Mouse (Mus musculus) pancreas, adult 10 weeks (tissue): Measurements from ENCODE around the gene Klhdc9. TPM values are rescaled to one million over a fixed set of nuclear protein-coding genes. Genes with fewer than 3 reads are reported as not detected.

Source experiments
- polyA plus RNA-seq: library from polyadenylated mRNA; stranded (reverse); fragments of 350-450 nt; fragmentation: Illumina TruSeq; extraction: RNeasy Lipid Tissue Mini Kit (QIAGEN cat#74804); gene quantifications from one replicate; pipeline ENCODE4 v1.2.3, GENCODE M21; 2015; ENCODE audit warnings: low read depth, low replicate concordance; ENCODE audit not compliant: insufficient read depth

Klhdc9 gene
- polyA plus RNA-seq: not detected

GRCm38 (mm10) chr1:171360656-171361055 is at the start of gene Klhdc9:
Gene Klhdc9 (minus strand): TSS chr1:171360798.

GRCm38 (mm10) chr1:171388376-171389102 is 27.9 kb upstream of the Klhdc9 start, which contains the start of gene Arhgap30:
Gene Arhgap30 (plus strand): TSS chr1:171388954.

GRCm38 (mm10) chr1:171369845-171370556 is 9.4 kb upstream of the Klhdc9 start, which contains the start of gene Nectin4:
Gene Nectin4 (plus strand): TSS chr1:171370099.

GRCm38 (mm10) chr1:171345225-171346094 is 15.1 kb downstream of the Klhdc9 start, which contains the start of the genes Nit1 and Pfdn2:
Gene Nit1 (minus strand): TSS chr1:171345646.
Gene Pfdn2 (plus strand): TSS chr1:171345670.

GRCm38 (mm10) chr1:171328839-171329432 is 31.7 kb downstream of the Klhdc9 start, which contains the start of gene Dedd:
Gene Dedd (plus strand): TSS chr1:171329145.

Other genes with a start within 250 kb of the Klhdc9 start
- gene Cfap126, start 246.9 kb downstream of the Klhdc9 start, polyA plus RNA-seq: 1.6 TPM
- 17.8 TPM for gene Sdhc, start 210.2 kb downstream of the Klhdc9 start, polyA plus RNA-seq
- gene Mpz, start 210.1 kb downstream of the Klhdc9 start, polyA plus RNA-seq: 1.4 TPM
- 10.0 TPM for gene Pcp4l1, start 164.5 kb downstream of the Klhdc9 start, polyA plus RNA-seq
- not detected for gene Nr1i3, start 146.8 kb downstream of the Klhdc9 start, polyA plus RNA-seq
- gene Tomm40l, start 138.3 kb downstream of the Klhdc9 start, polyA plus RNA-seq: 19.5 TPM
- gene Apoa2, start 135.7 kb downstream of the Klhdc9 start, polyA plus RNA-seq: not detected
- gene Fcer1g, start 126.4 kb downstream of the Klhdc9 start, polyA plus RNA-seq: 14.0 TPM
- gene Adamts4, start 110.4 kb downstream of the Klhdc9 start, polyA plus RNA-seq: 0.94 TPM
- gene Ndufs2, start 109.4 kb downstream of the Klhdc9 start, polyA plus RNA-seq: 77.8 TPM
- 14.4 TPM for gene B4galt3, start 90.5 kb downstream of the Klhdc9 start, polyA plus RNA-seq
- gene Ppox, start 79.6 kb downstream of the Klhdc9 start, polyA plus RNA-seq: 18.2 TPM
- 16.4 TPM for gene Usp21, start 72.8 kb downstream of the Klhdc9 start, polyA plus RNA-seq
- gene Ufc1, start 65.8 kb downstream of the Klhdc9 start, polyA plus RNA-seq: 42.1 TPM
- gene Dedd, start 31.7 kb downstream of the Klhdc9 start, polyA plus RNA-seq: 12.2 TPM
- 13.2 TPM for gene Nit1, start 15.2 kb downstream of the Klhdc9 start, polyA plus RNA-seq
- gene Pfdn2, start 15.1 kb downstream of the Klhdc9 start, polyA plus RNA-seq: 9.1 TPM
- 0.87 TPM for gene Nectin4, start 9.3 kb upstream of the Klhdc9 start, polyA plus RNA-seq
- gene Arhgap30, start 28.2 kb upstream of the Klhdc9 start, polyA plus RNA-seq: 1.7 TPM
- gene Usf1, start 50.5 kb upstream of the Klhdc9 start, polyA plus RNA-seq: 36.3 TPM
- 12.7 TPM for gene Tstd1, start 58.1 kb upstream of the Klhdc9 start, polyA plus RNA-seq
- 23.8 TPM for gene F11r, start 76.7 kb upstream of the Klhdc9 start, polyA plus RNA-seq
- 1.1 TPM for gene Alyref2, start 142.7 kb upstream of the Klhdc9 start, polyA plus RNA-seq
- not detected for gene Itln1, start 174.5 kb upstream of the Klhdc9 start, polyA plus RNA-seq
- not detected for gene Cd244a, start 198.4 kb upstream of the Klhdc9 start, polyA plus RNA-seq
- gene Ly9, start 246.6 kb upstream of the Klhdc9 start, polyA plus RNA-seq: not detected